Mouse (Mus musculus) thymus, adult 18-20 months (tissue): ENCODE measurements around the gene Elp1.

Experiments
- DNase-seq, 2 experiments: peaks; one replicate each; pipeline ENCODE4 v3.0.0; 2022; ENCODE audit warnings: mixed read lengths in 2 of 2

Gene Elp1

DNA sequence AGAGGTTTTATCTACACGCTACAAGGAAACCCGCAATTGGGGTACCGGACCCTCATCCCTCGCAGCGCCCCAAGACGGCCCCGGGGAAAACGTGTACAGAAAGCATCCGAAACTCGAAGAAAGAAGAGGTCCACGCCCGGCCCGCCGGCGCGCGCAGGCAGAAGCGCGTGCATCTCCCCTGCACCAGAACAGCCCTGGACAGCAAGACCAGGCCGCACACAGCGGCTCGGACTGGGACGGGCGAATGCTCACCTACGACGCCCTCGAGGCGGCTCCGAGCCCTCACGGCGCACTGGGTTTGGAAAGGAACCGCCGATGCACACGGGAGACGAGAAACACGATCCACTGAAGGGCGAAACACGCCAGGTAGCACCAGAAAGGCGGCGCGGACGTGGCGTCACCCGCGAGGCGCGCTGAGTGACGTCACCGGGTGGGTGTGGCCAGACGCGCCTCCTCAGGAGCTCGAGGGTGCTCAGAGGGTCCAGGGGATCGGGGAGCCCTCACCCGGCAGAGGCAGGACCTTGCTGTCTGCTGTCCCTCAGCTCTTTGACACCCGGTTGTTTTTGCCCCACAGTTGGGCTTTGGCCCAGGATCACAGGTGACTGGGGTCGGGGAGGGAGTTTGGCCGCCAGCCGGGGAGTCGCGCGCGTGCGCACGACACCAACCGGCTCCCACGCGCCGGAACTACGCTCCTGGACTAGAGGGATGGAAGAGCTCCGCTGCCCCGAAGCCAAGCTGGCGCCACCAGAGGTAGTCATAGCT is at the start of gene Elp1, which contains the start of gene Fam206a:
Gene Elp1 (minus strand): TSS at position 425 of the 762 bp plus-strand sequence.
Gene Fam206a (plus strand): TSS at position 439 of the 762 bp plus-strand sequence.
- DNase-seq: peak; percentile 84 to 88

DNA sequence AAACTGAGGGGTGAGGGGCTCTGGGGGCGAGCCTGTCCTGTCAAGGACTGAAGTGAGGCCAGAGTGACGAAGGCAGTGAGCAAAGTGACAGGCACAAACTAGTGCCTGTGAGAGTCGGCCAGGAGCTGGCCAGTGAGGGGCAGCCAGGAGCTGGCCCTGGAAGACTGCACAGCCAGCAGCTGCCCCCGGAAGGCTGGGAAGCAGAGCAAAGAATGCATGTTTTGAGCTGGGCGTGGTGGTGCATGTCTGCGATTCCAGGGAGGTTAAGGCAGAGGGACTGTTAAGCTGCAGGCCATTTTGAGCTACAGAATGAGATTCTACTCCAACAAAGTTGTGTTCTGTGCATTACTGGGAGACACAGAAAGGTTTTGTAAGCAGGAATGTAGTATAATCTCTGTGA is 48.6 kb upstream of the Elp1 start:
- DNase-seq: no peak

DNA sequence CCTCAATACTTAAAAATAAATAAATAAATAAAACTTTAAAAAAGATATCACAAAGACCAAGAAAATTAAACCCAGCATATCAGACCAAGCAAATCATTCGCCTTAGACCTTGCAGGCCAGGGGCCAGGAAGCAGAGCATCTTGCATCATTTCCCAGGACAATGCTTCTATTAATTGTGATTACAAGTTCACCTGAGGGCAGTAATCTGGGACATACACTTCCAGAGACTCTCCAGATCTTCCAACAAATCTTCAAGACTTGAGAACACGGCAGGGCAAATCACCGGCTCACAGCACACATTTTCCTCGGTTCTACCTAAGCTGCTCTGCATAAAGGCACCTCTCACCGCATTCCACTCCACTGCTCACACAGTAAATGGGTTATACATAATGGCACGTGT is 45.9 kb upstream of the Elp1 start:
- no peak for DNase-seq

DNA sequence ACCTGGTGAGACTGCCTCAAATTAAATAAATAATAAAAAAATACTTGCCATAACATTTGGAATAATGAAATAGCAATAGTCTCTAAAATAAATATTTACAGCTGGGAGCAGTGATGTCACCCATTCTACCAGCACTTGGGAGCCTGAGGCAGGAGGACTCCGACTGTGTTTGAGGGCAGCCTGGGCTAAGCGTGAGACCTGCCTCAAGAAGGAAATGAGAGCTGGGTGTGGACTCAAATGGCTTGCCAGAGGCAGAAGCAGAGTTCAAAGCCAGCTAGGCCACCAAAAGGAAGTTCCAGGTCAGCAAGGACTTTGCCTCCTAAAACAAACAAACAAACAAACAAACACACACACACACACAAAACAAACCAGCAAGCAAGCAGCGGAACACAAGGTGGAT is 45.3 kb upstream of the Elp1 start:
- no peak for DNase-seq

DNA sequence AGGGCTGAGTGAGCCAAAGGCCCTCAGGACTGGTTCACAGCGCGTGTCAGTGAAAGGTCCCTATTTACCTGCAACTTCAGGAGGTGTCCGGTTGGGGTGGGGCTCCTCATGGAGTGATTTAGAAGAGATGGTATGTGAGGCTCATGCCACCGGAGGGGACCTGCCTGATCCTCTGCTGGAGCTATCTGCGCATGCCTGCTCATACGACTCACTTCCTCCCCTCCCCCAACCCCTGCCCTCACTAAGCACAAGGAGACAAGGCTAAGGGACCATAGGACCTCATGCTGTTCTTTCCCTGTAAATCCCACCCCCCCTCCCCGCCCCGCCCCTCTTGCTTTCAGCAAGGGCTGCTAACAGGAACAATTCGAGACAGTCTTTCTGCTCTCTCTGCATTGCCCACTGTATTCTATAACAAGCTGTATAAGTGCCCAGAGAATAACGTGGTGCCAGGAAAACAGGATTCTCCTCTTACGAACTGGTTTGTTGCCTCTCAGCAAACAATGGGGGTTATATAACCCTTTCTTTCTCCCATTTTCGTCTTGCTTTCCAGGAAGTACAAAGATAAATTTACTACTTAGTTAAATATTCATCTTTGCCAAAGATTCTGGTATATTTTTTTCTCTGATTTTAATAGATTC is 43.9 kb upstream of the Elp1 start:
- DNase-seq: no peak

- DNase-seq: no peak
Observed at GRCm38 (mm10) chr4:56844911-56845310, 42.8 kb upstream of the Elp1 start.

GRCm38 (mm10) chr4:56843963-56844362 is 41.8 kb upstream of the Elp1 start:
- DNase-seq: no peak

- no peak for DNase-seq
Observed at GRCm38 (mm10) chr4:56842501-56842900, 40.4 kb upstream of the Elp1 start.

DNA sequence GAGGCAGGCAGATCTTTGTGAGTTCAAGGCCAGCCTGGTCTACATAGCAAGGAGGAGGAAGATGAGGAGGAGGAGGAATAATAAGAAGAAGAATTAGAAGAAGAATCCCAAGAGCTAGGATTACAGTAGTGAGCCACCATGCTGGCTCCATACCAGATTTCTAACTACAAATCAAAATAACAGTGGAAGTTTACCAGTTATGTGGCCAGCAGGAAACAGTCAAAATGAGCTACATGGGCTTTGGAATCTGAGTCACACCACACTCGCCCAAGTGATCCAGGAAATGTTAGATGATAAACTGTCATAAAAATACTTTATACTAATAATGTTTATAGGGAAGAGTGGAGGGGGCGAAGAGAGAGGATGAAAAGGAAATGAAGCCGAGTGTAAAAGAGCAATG is 38.2 kb upstream of the Elp1 start:
- no peak for DNase-seq

DNA sequence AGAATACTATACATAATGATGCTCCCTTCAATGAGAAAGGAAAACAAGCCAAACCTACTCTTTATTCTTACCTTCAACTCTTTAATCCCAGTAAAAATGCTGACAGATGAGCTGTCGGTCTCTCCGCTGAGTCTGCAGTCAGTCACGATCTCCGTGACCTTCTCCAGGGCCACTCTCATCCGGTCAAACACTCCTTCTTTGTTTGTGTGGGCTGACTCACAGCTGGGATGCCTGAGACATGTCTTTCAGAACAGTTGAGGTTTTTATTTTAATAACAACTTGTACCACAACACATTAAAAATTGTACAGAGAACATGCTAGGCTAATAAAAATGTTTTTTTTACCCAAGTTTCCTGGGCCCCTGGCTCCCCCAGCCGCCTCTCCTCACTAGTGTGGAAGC is 35.5 kb upstream of the Elp1 start:
- DNase-seq: no peak

- no peak for DNase-seq
Observed at GRCm38 (mm10) chr4:56831998-56832397, 29.9 kb upstream of the Elp1 start.

DNA sequence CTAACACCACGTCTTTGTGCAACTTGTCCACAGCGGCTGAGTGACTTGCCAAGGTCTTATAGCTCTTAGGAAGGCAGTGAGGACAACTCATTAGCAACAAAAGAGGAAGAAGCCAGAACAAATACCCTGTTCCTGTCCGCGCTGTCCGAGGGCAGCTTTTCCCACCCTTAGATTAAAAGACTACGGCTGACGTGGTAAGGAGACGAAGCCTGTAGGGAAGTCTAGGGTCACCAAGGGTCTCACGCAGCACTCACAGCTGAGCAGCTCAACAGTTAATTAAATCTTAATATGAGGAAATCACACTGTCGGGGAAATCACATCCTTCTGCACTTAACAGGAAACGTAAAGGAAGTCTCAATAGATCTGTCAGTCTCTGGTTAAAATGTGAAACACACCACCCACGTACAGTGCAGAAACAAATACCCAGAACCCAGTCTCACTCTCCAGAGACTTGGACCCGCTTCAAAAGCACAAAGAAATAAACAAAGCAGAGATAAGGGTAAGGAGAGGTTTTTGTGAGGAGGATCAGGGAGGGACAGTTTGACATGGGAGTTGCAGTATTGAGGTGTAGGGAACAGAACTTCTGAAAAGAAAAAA is 29.0 kb upstream of the Elp1 start:
- no peak for DNase-seq

- DNase-seq: no peak
Observed at GRCm38 (mm10) chr4:56829511-56829921, 27.4 kb upstream of the Elp1 start.

- no peak for DNase-seq
Observed at GRCm38 (mm10) chr4:56828932-56829331, 26.8 kb upstream of the Elp1 start.

- no peak for DNase-seq
Observed at GRCm38 (mm10) chr4:56824231-56824630, 22.1 kb upstream of the Elp1 start.

GRCm38 (mm10) chr4:56820017-56820550 is 18.0 kb upstream of the Elp1 start:
- no peak for DNase-seq

- no peak for DNase-seq
Observed at GRCm38 (mm10) chr4:56815131-56815530, 13.0 kb upstream of the Elp1 start.

- no peak for DNase-seq
Observed at GRCm38 (mm10) chr4:56812096-56812495, 10.0 kb upstream of the Elp1 start.

- DNase-seq: no peak
Observed at GRCm38 (mm10) chr4:56811642-56812041, 9.5 kb upstream of the Elp1 start.

- no peak for DNase-seq
Observed at GRCm38 (mm10) chr4:56809050-56809449, 6.9 kb upstream of the Elp1 start.

GRCm38 (mm10) chr4:56802669-56803150 is 579 bp upstream of the Elp1 start:
- DNase-seq: no peak

- DNase-seq: no peak
Observed at GRCm38 (mm10) chr4:56791373-56791772, 10.8 kb downstream of the Elp1 start.

- no peak for DNase-seq
Observed at GRCm38 (mm10) chr4:56771065-56771464, 31.1 kb downstream of the Elp1 start.

DNA sequence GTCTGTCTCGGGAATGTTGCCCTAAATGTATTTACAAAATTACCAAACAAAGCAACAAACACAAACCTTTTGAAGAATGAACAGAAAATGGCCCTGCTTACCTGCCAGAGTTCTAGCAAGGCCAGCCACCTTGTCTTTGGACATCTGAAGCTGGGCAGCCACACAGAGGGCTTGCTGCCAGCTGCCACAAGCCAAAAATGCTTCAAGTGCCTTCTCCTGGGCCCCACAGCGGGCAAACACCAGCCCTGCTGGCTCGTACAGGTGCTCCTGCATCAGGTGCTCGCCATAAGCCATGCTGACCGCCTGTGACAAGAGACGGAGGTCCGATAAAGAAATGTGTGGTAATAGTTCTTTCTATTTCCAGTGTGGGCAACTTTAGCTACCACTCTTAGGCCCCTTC is 33.2 kb downstream of the Elp1 start:
- DNase-seq: no peak
